Mouse (Mus musculus): ENCODE results near the gene Nlrp9a. TPM values are rescaled to one million over a fixed set of nuclear protein-coding genes. Genes with fewer than 3 reads are reported as not detected.
"Not testable (repeated sequence)": the region's sequence is repeated elsewhere in the genome, so short reads cannot be mapped to it uniquely, and the experiment has no call there.

Nlrp9a gene
- polyA plus RNA-seq (2016; fragmentation: Nextera tagmentation; extraction: Ambion mirVana), result not detected in 2 replicates

- not testable (repeated sequence) for H3K4me1 ChIP-seq; H3K27ac ChIP-seq; H3K9me3 ChIP-seq; H3K4me2 ChIP-seq (replicated peaks); H3K4me3 ChIP-seq; H3K9ac ChIP-seq; H3K27me3 ChIP-seq; H3K36me3 ChIP-seq; ATAC-seq (ENCODE audit: insufficient number of reproducible peaks, insufficient read depth, low FRiP score, low TSS enrichment)
- 70% methylated on average over 2 of the region's 2 CpGs for WGBS
These were observed at the start of gene Nlrp9a for GRCm38 (mm10) chr7:26534723-26535122. Gene Nlrp9a, plus strand, starts transcription at chr7:26535023.

DNA sequence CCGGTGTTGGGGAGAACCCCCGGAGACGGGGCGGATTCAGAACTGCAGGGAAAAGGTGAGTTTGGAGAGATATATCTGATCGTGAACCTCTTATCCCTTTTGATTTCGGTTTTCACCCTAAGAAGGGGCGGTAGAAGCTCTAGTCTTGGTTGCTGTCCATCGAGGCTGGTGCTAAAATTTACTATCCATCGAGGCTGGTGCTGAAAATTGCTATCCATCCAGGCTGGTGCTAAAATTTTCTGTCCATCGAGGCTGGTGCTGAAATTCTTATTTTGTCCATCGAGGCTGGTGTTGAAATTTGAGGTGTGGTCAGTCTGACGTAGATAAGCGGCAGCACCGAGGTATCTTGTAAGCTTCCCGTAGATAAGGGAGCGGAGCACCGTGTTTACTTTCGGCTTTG, 45.3 kb upstream of the Nlrp9a start:
- WGBS, result 81% methylated on average over 18 of the region's 18 CpGs
- H3K4me3 ChIP-seq; H3K27ac ChIP-seq; H3K9me3 ChIP-seq; H3K4me2 ChIP-seq (replicated peaks); H3K27me3 ChIP-seq; ATAC-seq (ENCODE audit: insufficient number of reproducible peaks, insufficient read depth, low FRiP score, low TSS enrichment); H3K9ac ChIP-seq; H3K4me1 ChIP-seq; H3K36me3 ChIP-seq: not testable (repeated sequence)

GRCm38 (mm10) chr7:26589077-26589476, 54.3 kb downstream of the Nlrp9a start:
- Histone ChIP-seq H3K27me3 (no peaks in the 10 kb centered on the region), H3K9ac (no peak overlapping the region), H3K4me3 (no peak overlapping the region), H3K4me2 (replicated peaks) (no peak overlapping the region), H3K4me1 (no peaks in the 10 kb centered on the region), H3K36me3 (no peaks in the 10 kb centered on the region), H3K27ac (no peak overlapping the region), H3K9me3 (no peaks in the 10 kb centered on the region)
- ATAC-seq (ENCODE audit: insufficient number of reproducible peaks, insufficient read depth, low FRiP score, low TSS enrichment), result no peak

GRCm38 (mm10) chr7:26589774-26590173, 55.0 kb downstream of the Nlrp9a start:
- no peak overlapping the region for H3K4me3 ChIP-seq
- WGBS, result 69% methylated on average over 1 of the region's 1 CpGs
- no peak overlapping the region for H3K27ac ChIP-seq
- no peak overlapping the region for H3K4me2 ChIP-seq (replicated peaks)
- no peak for ATAC-seq (ENCODE audit: insufficient number of reproducible peaks, insufficient read depth, low FRiP score, low TSS enrichment)
- H3K27me3 ChIP-seq, result no peaks in the 10 kb centered on the region
- H3K9me3 ChIP-seq, result no peaks in the 10 kb centered on the region
- H3K4me1 ChIP-seq, result no peaks in the 10 kb centered on the region
- H3K36me3 ChIP-seq, result no peaks in the 10 kb centered on the region
- H3K9ac ChIP-seq, result no peak overlapping the region

GRCm38 (mm10) chr7:26618364-26618763, 83.5 kb downstream of the Nlrp9a start, which contains the start of gene Vmn1r185:
Gene Vmn1r185, minus strand, starts transcription at chr7:26618464.
- H3K9me3 ChIP-seq; ATAC-seq (ENCODE audit: insufficient number of reproducible peaks, insufficient read depth, low FRiP score, low TSS enrichment); H3K27ac ChIP-seq; H3K4me3 ChIP-seq; H3K4me2 ChIP-seq (replicated peaks); H3K4me1 ChIP-seq; H3K9ac ChIP-seq; H3K36me3 ChIP-seq; H3K27me3 ChIP-seq: not testable (repeated sequence)
- 61% methylated on average over 1 of the region's 1 CpGs for WGBS

Small RNA genes lying within 50 kb of the gene (microRNA-seq; reads per million reads assigned to microRNA genes)
- gene Gm25947, result not detected

Other genes with a start within 250 kb of the Nlrp9a start
- gene Cyp2a4, start 227.9 kb upstream of the Nlrp9a start, polyA plus RNA-seq (2016; fragmentation: Nextera tagmentation; extraction: Ambion mirVana), result not detected in 2 replicates
- not detected in 2 replicates for gene Nlrp9c, start 131.3 kb upstream of the Nlrp9a start, polyA plus RNA-seq (2016; fragmentation: Nextera tagmentation; extraction: Ambion mirVana)
- gene Nlrp4a, start 99.9 kb upstream of the Nlrp9a start, polyA plus RNA-seq (2016; fragmentation: Nextera tagmentation; extraction: Ambion mirVana), result not detected in 2 replicates
- gene Vmn1r185, start 83.4 kb downstream of the Nlrp9a start, polyA plus RNA-seq (2016; fragmentation: Nextera tagmentation; extraction: Ambion mirVana), result not detected in 2 replicates
- not detected in 2 replicates for gene Cyp2b23, start 151.4 kb downstream of the Nlrp9a start, polyA plus RNA-seq (2016; fragmentation: Nextera tagmentation; extraction: Ambion mirVana)
- 0.05 TPM in 1 of 2 replicates, not detected in the other for gene Cyp2b19, start 222.1 kb downstream of the Nlrp9a start, polyA plus RNA-seq (2016; fragmentation: Nextera tagmentation; extraction: Ambion mirVana)